Comparison of ENCODE assay signal across 11 mouse cellular contexts in the genomic region with DNA sequence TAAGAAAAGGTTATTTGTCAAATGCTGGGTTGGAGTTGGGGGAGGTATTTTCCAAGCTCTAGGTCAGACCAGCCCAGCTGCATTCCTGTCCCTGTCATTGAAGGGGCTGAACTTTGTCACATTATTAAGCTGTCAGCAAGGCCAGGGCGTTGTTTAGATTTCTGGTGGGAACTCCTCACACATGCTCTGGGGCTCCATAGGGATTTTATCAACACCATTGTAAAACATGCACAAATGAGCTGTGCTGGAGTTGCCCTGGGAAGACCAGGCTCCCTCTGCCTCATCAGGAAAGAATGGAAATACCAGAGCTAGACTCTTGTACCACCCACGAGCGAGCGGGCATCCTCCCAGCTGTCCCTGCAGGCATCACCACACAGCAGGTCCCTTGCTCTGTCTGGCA.
A peak's percentile ranks its signal among the peaks of the same experiment; 100 is the strongest.
DNase-seq lines count a peak whose midpoint lies in the region; ATAC-seq lines count a peak whose summit lies in the region.
"Had no signal": no experiment of that assay in that cellular context is flagged by ENCODE, and none has a peak within 500 bp of the region (broad histone marks: within the 10 kb centered on the region; RNA-seq: fewer than 3 reads in every experiment).

No protein-coding gene starts in this region.

- DNase-seq in kidney, postnatal 4 days = peak; percentile 35 to 50
- DNase-seq in kidney, adult 18-20 months = no peak
- peak; percentile 77 for DNase-seq in embryonic facial prominence, embryonic 14.5 days (ENCODE audit: low spot score)
- peak; percentile 76 for DNase-seq in mesoderm, embryonic 11.5 days (ENCODE audit: low read depth, low spot score)
- no peak for DNase-seq in right cerebral cortex, postnatal 4 days
- no peak for DNase-seq in layer of hippocampus, adult 9-10 months (ENCODE audit: low spot score)

- H3K9ac ChIP-seq in embryonic facial prominence, embryonic 14.5 days (ENCODE audit: low read depth, low read length) = no peak overlapping the region
- no peak overlapping the region for H3K9ac ChIP-seq in hindbrain, embryonic 16.5 days (ENCODE audit: low read depth, low read length)
- H3K9ac ChIP-seq: midbrain, embryonic 12.5 days had no signal

- H3K4me3 ChIP-seq in embryonic facial prominence, embryonic 14.5 days (ENCODE audit: low read depth, low read length) = no peak overlapping the region
- no peak overlapping the region for H3K4me3 ChIP-seq in hindbrain, embryonic 16.5 days (ENCODE audit: low read length)
- H3K4me3 ChIP-seq: heart, adult 2 months; midbrain, embryonic 12.5 days had no signal

- H3K27ac ChIP-seq in embryonic facial prominence, embryonic 14.5 days (replicated peaks; ENCODE audit: low read depth, low read length) = peak overlapping the region; percentile 30
- no peak overlapping the region for H3K27ac ChIP-seq in hindbrain, embryonic 16.5 days (ENCODE audit: low read depth, low read length)
- H3K27ac ChIP-seq: heart, adult 2 months; midbrain, embryonic 12.5 days had no signal

- H3K4me2 ChIP-seq in embryonic facial prominence, embryonic 14.5 days (ENCODE audit: low read depth, low read length) = no peak overlapping the region
- no peak overlapping the region for H3K4me2 ChIP-seq in hindbrain, embryonic 16.5 days (ENCODE audit: low read length)
- H3K4me2 ChIP-seq: midbrain, embryonic 12.5 days had no signal

- no peaks in the 10 kb centered on the region for H3K9me3 ChIP-seq in embryonic facial prominence, embryonic 14.5 days (ENCODE audit: control insufficient read depth, low read length)
- no peaks in the 10 kb centered on the region for H3K9me3 ChIP-seq in hindbrain, embryonic 16.5 days (ENCODE audit: control insufficient read depth, low read length)
- H3K9me3 ChIP-seq: midbrain, embryonic 12.5 days had no signal

- 21% methylated on average over 4 of the region's 4 CpGs for whole genome bisulfite sequencing in embryonic facial prominence, embryonic 14.5 days
- 40% methylated on average over 4 of the region's 4 CpGs for WGBS in hindbrain, embryonic 16.5 days

- no peaks in the 10 kb centered on the region for H3K27me3 ChIP-seq in embryonic facial prominence, embryonic 14.5 days (replicated peaks; ENCODE audit: control insufficient read depth, insufficient read depth, low read length)
- no peaks in the 10 kb centered on the region for H3K27me3 ChIP-seq in hindbrain, embryonic 16.5 days (replicated peaks; ENCODE audit: control insufficient read depth, insufficient read depth, low read length)
- H3K27me3 ChIP-seq: midbrain, embryonic 12.5 days had no signal

- H3K36me3 ChIP-seq in embryonic facial prominence, embryonic 14.5 days (ENCODE audit: control insufficient read depth, insufficient read depth, low read length) = no peaks in the 10 kb centered on the region
- no peaks in the 10 kb centered on the region for H3K36me3 ChIP-seq in hindbrain, embryonic 16.5 days (ENCODE audit: control insufficient read depth, insufficient read depth, low read length)
- H3K36me3 ChIP-seq: G1E; midbrain, embryonic 12.5 days had no signal

- H3K4me1 ChIP-seq in embryonic facial prominence, embryonic 14.5 days (ENCODE audit: control insufficient read depth, insufficient read depth, low read length) = peaks cover 16% of the 10 kb centered on the region
- no peaks in the 10 kb centered on the region for H3K4me1 ChIP-seq in hindbrain, embryonic 16.5 days (ENCODE audit: control insufficient read depth, insufficient read depth, low read depth, low read length)

- peak; percentile 63; the same call in 1 of the 2 replicates for ATAC-seq in embryonic facial prominence, embryonic 14.5 days (ENCODE audit: low read depth)
- ATAC-seq in hindbrain, embryonic 16.5 days = 0 out of 2 replicates have a peak, but pooled peaks have one; percentile 27
- no peak for ATAC-seq in monocyte, adult 5-6 weeks (replicated peaks; ENCODE audit: insufficient number of reproducible peaks, low FRiP score, low TSS enrichment, poor library complexity, severe bottlenecking)

Comparison
In these comparisons a context has a peak if more than half of its experiments do, and no peak if none do; other contexts are left out.
1. DNase-seq: peak in kidney, postnatal 4 days (2 of 2), embryonic facial prominence, embryonic 14.5 days (single experiment) and mesoderm, embryonic 11.5 days (single experiment); none in kidney, adult 18-20 months (single experiment), right cerebral cortex, postnatal 4 days (single experiment) and layer of hippocampus, adult 9-10 months (single experiment).